Mouse (Mus musculus) ovary, adult 18-20 months (tissue): ENCODE results near the gene Pgf.
"Not testable (repeated sequence)": the region's sequence is repeated elsewhere in the genome, so short reads cannot be mapped to it uniquely, and the experiment has no call there.

Experiments used
- DNase-seq: peaks from one replicate; pipeline ENCODE4 v3.0.0; 2022; ENCODE audit warnings: low spot score, mixed read lengths

The Pgf gene

GRCm38 (mm10) chr12:85157797-85158460 lies 19.7 kb downstream of the Pgf start:
- DNase-seq: no peak

GRCm38 (mm10) chr12:85156324-85156723 lies 21.3 kb downstream of the Pgf start:
- DNase-seq: no peak

GRCm38 (mm10) chr12:85153011-85153410 lies 24.6 kb downstream of the Pgf start:
- no peak for DNase-seq

- DNase-seq: no peak
Measured at GRCm38 (mm10) chr12:85151002-85151774, 26.4 kb downstream of the Pgf start, which contains the start of gene Rps6kl1. Gene Rps6kl1, minus strand, starts transcription at chr12:85151264.

- DNase-seq: no peak
Measured at GRCm38 (mm10) chr12:85150321-85151001, 27.1 kb downstream of the Pgf start.

- no peak for DNase-seq
Measured at GRCm38 (mm10) chr12:85146881-85147280, 30.7 kb downstream of the Pgf start.

- DNase-seq: no peak
Measured at GRCm38 (mm10) chr12:85146355-85146754, 31.2 kb downstream of the Pgf start.

GRCm38 (mm10) chr12:85145630-85146029 lies 32.0 kb downstream of the Pgf start:
- no peak for DNase-seq

- no peak for DNase-seq
Measured at GRCm38 (mm10) chr12:85144821-85145220, 32.8 kb downstream of the Pgf start.

GRCm38 (mm10) chr12:85144276-85144675 lies 33.3 kb downstream of the Pgf start:
- DNase-seq: not testable (repeated sequence)

- DNase-seq: peak; percentile 49
Measured at GRCm38 (mm10) chr12:85142803-85143202, 34.8 kb downstream of the Pgf start.

GRCm38 (mm10) chr12:85141096-85141495 lies 36.5 kb downstream of the Pgf start:
- no peak for DNase-seq

- DNase-seq: no peak
Measured at GRCm38 (mm10) chr12:85140036-85140701, 37.4 kb downstream of the Pgf start.

GRCm38 (mm10) chr12:85136627-85137026 lies 41.0 kb downstream of the Pgf start:
- DNase-seq: no peak

GRCm38 (mm10) chr12:85135513-85136470 lies 41.8 kb downstream of the Pgf start:
- no peak for DNase-seq

GRCm38 (mm10) chr12:85134043-85134794 lies 43.4 kb downstream of the Pgf start:
- no peak for DNase-seq

- no peak for DNase-seq
Measured at GRCm38 (mm10) chr12:85131361-85131760, 46.2 kb downstream of the Pgf start.

- no peak for DNase-seq
Measured at GRCm38 (mm10) chr12:85129426-85129978, 48.1 kb downstream of the Pgf start.

GRCm38 (mm10) chr12:85126986-85127603 lies 50.5 kb downstream of the Pgf start:
- no peak for DNase-seq

GRCm38 (mm10) chr12:85124751-85125150 lies 52.8 kb downstream of the Pgf start:
- DNase-seq: no peak
